Mouse (Mus musculus) neural tube, embryonic 15.5 days (tissue): Measurements from ENCODE around the gene Pcmtd2. TPM values are rescaled to one million over a fixed set of nuclear protein-coding genes. Genes with fewer than 3 reads are reported as not detected.
"Not testable (repeated sequence)": the region's sequence is repeated elsewhere in the genome, so short reads cannot be mapped to it uniquely, and the experiment has no call there.

Source experiments
- ATAC-seq: fragments of 200-750 bp; cut with Nextera tagmentation; 2 replicates; pipeline ENCODE4 v1.8.0; 2017; ENCODE audit warnings: mild to moderate bottlenecking, moderate TSS enrichment, moderate library complexity; ENCODE audit not compliant: low FRiP score
- H3K27ac ChIP-seq: fragments of 300-500 bp; sonication (generic); replicated peaks from 2 replicates; pipeline ENCODE4 v1.5.1; 2015; ENCODE audit warnings: mild to moderate bottlenecking, inconsistent platforms
- H3K27me3 ChIP-seq: fragments of 300-500 bp; sonication (generic); replicated peaks from 2 replicates; pipeline ENCODE4 v1.6.1; 2015; ENCODE audit warnings: inconsistent platforms
- H3K36me3 ChIP-seq: fragments of 300-500 bp; sonication (generic); 2 replicates; pipeline ENCODE4 v1.6.1; 2015; ENCODE audit warnings: inconsistent platforms
- H3K4me1 ChIP-seq: fragments of 300-500 bp; sonication (generic); 2 replicates; pipeline ENCODE4 v1.6.1; 2015; ENCODE audit warnings: inconsistent platforms
- H3K4me2 ChIP-seq: fragments of 300-500 bp; sonication (generic); 2 replicates; pipeline ENCODE4 v1.6.1; 2015; ENCODE audit warnings: inconsistent platforms, mild to moderate bottlenecking, moderate library complexity
- H3K4me3 ChIP-seq: fragments of 300-500 bp; sonication (generic); replicated peaks from 2 replicates; pipeline ENCODE4 v1.5.1; 2015; ENCODE audit warnings: mild to moderate bottlenecking, inconsistent platforms
- H3K9ac ChIP-seq: fragments of 300-500 bp; sonication (generic); replicated peaks from 2 replicates; pipeline ENCODE4 v1.6.1; 2015; ENCODE audit warnings: mild to moderate bottlenecking, inconsistent platforms
- H3K9me3 ChIP-seq: fragments of 300-500 bp; sonication (generic); replicated peaks from 2 replicates; pipeline ENCODE4 v1.6.1; 2016; ENCODE audit warnings: inconsistent platforms
- WGBS: fragments of 180-500 bp; shearing (Covaris S2); methylation state at CpG from one replicate; pipeline ENCODE4 v1.1.7; 2015; ENCODE audit warnings: mixed read lengths; 5-methylcytosine and 5-hydroxymethylcytosine counted together
- polyA plus RNA-seq: library from polyadenylated mRNA; unstranded; fragments of >200 nt; fragmentation: Nextera tagmentation; extraction: Ambion mirVana; gene quantifications from 2 replicates; pipeline ENCODE4 v1.2.1, GENCODE M21; 2015

Gene Pcmtd2
- 26.6 and 30.2 TPM in 2 replicates for polyA plus RNA-seq

GRCm38 (mm10) chr2:181837372-181838292 lies at the start of gene Pcmtd2:
TSS of gene Pcmtd2 (plus strand) at chr2:181837854.
- H3K36me3 ChIP-seq = peaks cover 7% of the 10 kb centered on the region; the same call in 1 of the 2 replicates
- peak within 1 kb of the TSS; percentile 65 for H3K9ac ChIP-seq
- H3K4me3 ChIP-seq = peak within 1 kb of the TSS; percentile 74
- peaks cover 18% of the 10 kb centered on the region for H3K4me1 ChIP-seq
- under 1% methylated on average over 35 of the region's 35 CpGs for WGBS
- H3K9me3 ChIP-seq = no peaks in the 10 kb centered on the region
- H3K4me2 ChIP-seq = peak within 1 kb of the TSS; percentile 80
- peak within 1 kb of the TSS; percentile 86 for H3K27ac ChIP-seq
- ATAC-seq = peak; percentile 99
- no peaks in the 10 kb centered on the region for H3K27me3 ChIP-seq

GRCm38 (mm10) chr2:181789396-181789795 lies 48.3 kb upstream of the Pcmtd2 start:
- 80% methylated on average over 6 of the region's 6 CpGs for WGBS
- Histone ChIP-seq H3K9me3 (no peaks in the 10 kb centered on the region), H3K4me3 (no peak overlapping the region), H3K36me3 (peaks cover 31% of the 10 kb centered on the region), H3K27me3 (no peaks in the 10 kb centered on the region), H3K4me2 (no peak overlapping the region), H3K9ac (no peak overlapping the region), H3K4me1 (no peaks in the 10 kb centered on the region), H3K27ac (no peak overlapping the region)
- no peak for ATAC-seq

GRCm38 (mm10) chr2:181793186-181793585 lies 44.5 kb upstream of the Pcmtd2 start:
- ATAC-seq, H3K9me3 ChIP-seq, H3K27me3 ChIP-seq, H3K4me1 ChIP-seq, H3K27ac ChIP-seq, H3K4me2 ChIP-seq, H3K9ac ChIP-seq, H3K4me3 ChIP-seq: not testable (repeated sequence)
- H3K36me3 ChIP-seq = peaks cover 46% of the 10 kb centered on the region
- 84% methylated on average over 8 of the region's 8 CpGs for WGBS

- no peak overlapping the region for H3K4me3 ChIP-seq
- H3K27ac ChIP-seq = no peak overlapping the region
- ATAC-seq = 0 out of 2 replicates have a peak, but pooled peaks have one; percentile 53
Observed at GRCm38 (mm10) chr2:181795641-181796130, 42.0 kb upstream of the Pcmtd2 start.

GRCm38 (mm10) chr2:181797672-181798071 lies 40.0 kb upstream of the Pcmtd2 start:
- 59% methylated on average over 8 of the region's 8 CpGs for WGBS
- Histone ChIP-seq H3K4me3 (no peak overlapping the region), H3K4me2 (no peak overlapping the region), H3K27me3 (no peaks in the 10 kb centered on the region), H3K36me3 (peaks cover 31% of the 10 kb centered on the region), H3K27ac (no peak overlapping the region), H3K4me1 (no peaks in the 10 kb centered on the region), H3K9me3 (no peaks in the 10 kb centered on the region), H3K9ac (no peak overlapping the region)
- ATAC-seq = no peak

More at GRCm38 (mm10) chr2:181795641-181796130, 42.0 kb upstream of the Pcmtd2 start:
- Histone ChIP-seq H3K36me3 (peaks cover 29% of the 10 kb centered on the region), H3K4me2 (no peak overlapping the region), H3K9ac (no peak overlapping the region), H3K9me3 (no peaks in the 10 kb centered on the region), H3K4me1 (no peaks in the 10 kb centered on the region), H3K27me3 (no peaks in the 10 kb centered on the region)
- 57% methylated on average over 3 of the region's 3 CpGs for WGBS

GRCm38 (mm10) chr2:181829032-181829650 lies 8.5 kb upstream of the Pcmtd2 start:
- H3K27ac ChIP-seq = no peak overlapping the region
- H3K4me2 ChIP-seq = no peak overlapping the region
- no peak overlapping the region for H3K4me3 ChIP-seq
- H3K27me3 ChIP-seq = no peaks in the 10 kb centered on the region
- WGBS = 83% methylated on average over 2 of the region's 2 CpGs
- ATAC-seq = no peak
- no peaks in the 10 kb centered on the region for H3K4me1 ChIP-seq
- peaks cover 41% of the 10 kb centered on the region for H3K36me3 ChIP-seq
- H3K9ac ChIP-seq = no peak overlapping the region
- H3K9me3 ChIP-seq = no peaks in the 10 kb centered on the region

- H3K27ac ChIP-seq = no peak overlapping the region
- no peak overlapping the region for H3K4me2 ChIP-seq
- H3K4me3 ChIP-seq = no peak overlapping the region
- H3K4me1 ChIP-seq = peaks cover 6% of the 10 kb centered on the region
- H3K27me3 ChIP-seq = no peaks in the 10 kb centered on the region
- H3K36me3 ChIP-seq = peaks cover 15% of the 10 kb centered on the region
- WGBS = 83% methylated on average over 2 of the region's 2 CpGs
- no peak overlapping the region for H3K9ac ChIP-seq
- no peak for ATAC-seq
- H3K9me3 ChIP-seq = no peaks in the 10 kb centered on the region
Observed at GRCm38 (mm10) chr2:181832745-181833144, 4.9 kb upstream of the Pcmtd2 start.

- Histone ChIP-seq H3K9me3 (no peaks in the 10 kb centered on the region), H3K27ac (peak overlapping the region; percentile 86), H3K27me3 (no peaks in the 10 kb centered on the region), H3K36me3 (peaks cover 9% of the 10 kb centered on the region; the same call in 1 of the 2 replicates), H3K4me2 (peak overlapping the region; percentile 80), H3K4me1 (peaks cover 18% of the 10 kb centered on the region), H3K4me3 (peak overlapping the region; percentile 74), H3K9ac (peak overlapping the region; percentile 65)
- WGBS = 1% methylated on average over 3 of the region's 3 CpGs
- peak; percentile 18 for ATAC-seq
Observed at GRCm38 (mm10) chr2:181838293-181838680, 633 bp downstream of the Pcmtd2 start.

- Histone ChIP-seq H3K4me3 (no peak overlapping the region), H3K9me3 (no peaks in the 10 kb centered on the region), H3K27ac (no peak overlapping the region), H3K36me3 (peaks cover 43% of the 10 kb centered on the region), H3K4me2 (no peak overlapping the region), H3K27me3 (no peaks in the 10 kb centered on the region), H3K9ac (no peak overlapping the region), H3K4me1 (no peaks in the 10 kb centered on the region)
- 90% methylated on average over 5 of the region's 5 CpGs for WGBS
- ATAC-seq = no peak
Observed at GRCm38 (mm10) chr2:181845709-181846394, 8.2 kb downstream of the Pcmtd2 start.

GRCm38 (mm10) chr2:181863791-181864535 lies 26.3 kb downstream of the Pcmtd2 start, which contains the start of gene Polr3k:
TSS of gene Polr3k (plus strand) at chr2:181864337.
- Histone ChIP-seq H3K4me2 (peak within 1 kb of the TSS; percentile 80), H3K27me3 (no peaks in the 10 kb centered on the region), H3K36me3 (peaks cover 8% of the 10 kb centered on the region), H3K27ac (peak within 1 kb of the TSS; percentile 88), H3K4me3 (peak within 1 kb of the TSS; percentile 70), H3K4me1 (peaks cover 22% of the 10 kb centered on the region), H3K9me3 (no peaks in the 10 kb centered on the region), H3K9ac (peak within 1 kb of the TSS; percentile 76)
- under 1% methylated on average over 35 of the region's 35 CpGs for WGBS
- peak; percentile 100 for ATAC-seq

GRCm38 (mm10) chr2:181864536-181864860 lies 26.8 kb downstream of the Pcmtd2 start:
- ATAC-seq = peak; percentile 28
- peaks cover 22% of the 10 kb centered on the region for H3K4me1 ChIP-seq
- 0% methylated on average over 22 of the region's 22 CpGs for WGBS

More at GRCm38 (mm10) chr2:181864536-181864860, 26.8 kb downstream of the Pcmtd2 start:
- no peaks in the 10 kb centered on the region for H3K9me3 ChIP-seq
- H3K27me3 ChIP-seq = no peaks in the 10 kb centered on the region
- H3K4me3 ChIP-seq = peak overlapping the region; percentile 70
- H3K9ac ChIP-seq = peak overlapping the region; percentile 76
- peak overlapping the region; percentile 80 for H3K4me2 ChIP-seq
- peak overlapping the region; percentile 88 for H3K27ac ChIP-seq
- H3K36me3 ChIP-seq = peaks cover 13% of the 10 kb centered on the region
